Mouse (Mus musculus): Measurements from ENCODE around the gene Stx8. TPM values are rescaled to one million over a fixed set of nuclear protein-coding genes. Genes with fewer than 3 reads are reported as not detected.

The Stx8 gene
- polyA plus RNA-seq, 1 experiment from 2014 or later: 43.7 TPM

DNA sequence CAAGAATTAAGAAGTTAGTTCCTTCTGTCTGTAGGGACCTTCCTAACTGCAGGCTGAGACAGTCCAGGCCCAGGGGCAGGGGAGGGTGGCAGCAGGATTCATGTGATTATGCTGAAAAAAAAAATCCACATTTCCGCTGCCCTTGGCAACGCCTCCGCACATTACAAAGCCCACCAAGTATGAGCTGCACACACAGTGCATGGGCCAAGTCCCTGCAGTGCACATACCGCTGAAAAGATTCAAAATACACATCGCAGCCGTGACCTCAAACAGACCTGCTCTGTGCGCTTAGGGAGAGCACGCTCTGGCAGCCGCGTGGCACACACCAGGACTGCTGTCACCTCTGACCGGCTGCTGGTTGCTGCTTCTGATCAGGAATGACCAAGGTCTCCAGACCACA is 250.0 kb downstream of the Stx8 start:
- Histone ChIP-seq H3K9me3 (replicated peaks) (no peaks in the 10 kb centered on the region), H3K4me1 (peaks cover 99% of the 10 kb centered on the region), H3K4me3 (no peak overlapping the region), H3K27me3 (ENCODE audit: low read depth, poor library complexity, severe bottlenecking) (0 out of 2 replicates have a peak, but pooled peaks cover 18% of the 10 kb centered on the region), H3K27ac (peak overlapping the region; percentile 81), H3K36me3 (no peaks in the 10 kb centered on the region; the same call in 1 of the 2 replicates)
- no peak for DNase-seq (ENCODE audit: low spot score)
- 95% methylated on average over 11 of the region's 11 CpGs for WGBS

- Histone ChIP-seq H3K4me1 (peaks cover 76% of the 10 kb centered on the region), H3K27ac (peak overlapping the region; percentile 73), H3K4me3 (no peak overlapping the region), H3K9me3 (replicated peaks) (no peaks in the 10 kb centered on the region), H3K27me3 (ENCODE audit: low read depth, poor library complexity, severe bottlenecking) (peaks cover 13% of the 10 kb centered on the region; the same call in 1 of the 2 replicates), H3K36me3 (no peaks in the 10 kb centered on the region)
- WGBS: 26% methylated on average over 4 of the region's 4 CpGs
- peak; percentile 84 for DNase-seq (ENCODE audit: low spot score)
Measured at GRCm38 (mm10) chr11:68220733-68221132, 254.7 kb downstream of the Stx8 start.

DNA sequence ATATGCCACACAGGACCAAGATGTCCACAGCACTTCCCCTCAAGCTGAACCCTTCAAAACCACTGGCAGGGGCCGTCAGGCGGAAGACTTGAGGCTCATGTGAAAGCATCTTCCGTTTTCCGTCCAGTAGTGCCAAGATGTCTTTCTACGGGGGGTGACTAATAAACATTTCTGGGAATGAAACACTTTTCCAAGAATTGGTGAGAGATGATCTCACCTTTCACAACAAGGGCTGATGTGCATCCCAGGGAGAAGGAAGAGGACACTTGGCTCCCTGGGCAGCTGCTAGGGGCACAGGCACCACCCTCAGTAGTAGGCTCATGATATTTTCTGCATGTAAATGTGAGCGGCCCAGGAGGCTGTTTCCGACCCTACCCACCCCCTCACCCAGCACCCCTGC is 256.2 kb downstream of the Stx8 start:
- Histone ChIP-seq H3K9me3 (replicated peaks) (no peaks in the 10 kb centered on the region), H3K4me1 (peaks cover 73% of the 10 kb centered on the region), H3K27me3 (ENCODE audit: low read depth, poor library complexity, severe bottlenecking) (peaks cover 8% of the 10 kb centered on the region; the same call in 1 of the 2 replicates), H3K4me3 (no peak overlapping the region), H3K27ac (no peak overlapping the region), H3K36me3 (no peaks in the 10 kb centered on the region)
- no peak for DNase-seq (ENCODE audit: low spot score)
- WGBS: 92% methylated on average over 7 of the region's 7 CpGs

DNA sequence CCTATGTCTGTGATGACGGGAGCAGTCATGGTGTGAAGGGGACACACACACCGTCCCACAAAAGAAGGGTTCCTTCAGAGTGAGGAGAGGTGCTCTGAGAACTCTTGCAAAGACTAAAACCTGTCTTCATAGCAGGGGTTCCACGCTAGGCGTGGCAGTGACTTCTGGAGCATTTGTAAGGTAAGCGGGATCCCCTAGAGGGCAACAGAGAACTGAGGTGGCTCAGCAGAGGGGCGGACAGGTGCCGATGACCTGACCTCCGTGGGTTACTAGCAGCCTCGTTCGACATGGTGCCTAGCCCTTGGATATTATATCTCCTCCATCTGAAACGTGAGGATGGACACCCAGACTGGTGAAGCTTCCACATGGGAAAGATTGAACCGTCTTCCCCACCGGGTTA is 257.1 kb downstream of the Stx8 start:
- peaks cover 6% of the 10 kb centered on the region; the same call in 1 of the 2 replicates for H3K27me3 ChIP-seq (ENCODE audit: low read depth, poor library complexity, severe bottlenecking)
- WGBS: 59% methylated on average over 13 of the region's 13 CpGs
- H3K4me1 ChIP-seq: peaks cover 63% of the 10 kb centered on the region
- H3K4me3 ChIP-seq: no peak overlapping the region
- H3K36me3 ChIP-seq: no peaks in the 10 kb centered on the region
- no peaks in the 10 kb centered on the region for H3K9me3 ChIP-seq (replicated peaks)
- no peak for DNase-seq (ENCODE audit: low spot score)
- no peak overlapping the region for H3K27ac ChIP-seq

GRCm38 (mm10) chr11:68226654-68227057 is 260.7 kb downstream of the Stx8 start:
- H3K9me3 ChIP-seq (replicated peaks): no peaks in the 10 kb centered on the region
- H3K36me3 ChIP-seq: no peaks in the 10 kb centered on the region
- H3K4me3 ChIP-seq: no peak overlapping the region
- DNase-seq (ENCODE audit: low spot score): no peak
- H3K27me3 ChIP-seq (ENCODE audit: low read depth, poor library complexity, severe bottlenecking): peaks cover 6% of the 10 kb centered on the region; the same call in 1 of the 2 replicates
- WGBS: 74% methylated on average over 5 of the region's 5 CpGs
- H3K4me1 ChIP-seq: peaks cover 45% of the 10 kb centered on the region
- H3K27ac ChIP-seq: peak overlapping the region; percentile 10

DNA sequence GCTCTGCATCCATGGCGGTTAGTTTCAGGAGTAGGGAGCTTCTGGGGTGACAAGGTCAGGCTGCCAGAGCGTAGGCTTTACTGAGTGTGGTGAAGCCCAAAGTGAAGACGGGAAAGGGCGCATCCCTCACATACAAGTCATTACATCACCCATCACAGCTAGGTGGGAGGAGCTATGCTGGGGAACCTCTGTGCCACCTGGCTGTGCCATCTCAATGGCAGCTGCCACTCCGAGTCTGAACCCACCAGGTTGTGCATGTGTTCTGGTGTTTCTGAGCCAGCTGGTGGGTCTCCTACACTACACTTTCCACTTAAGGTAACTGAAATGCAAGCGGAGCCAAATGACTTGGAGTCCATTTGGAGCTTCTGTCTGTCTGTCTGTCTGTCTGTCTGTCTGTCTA is 261.8 kb downstream of the Stx8 start:
- Histone ChIP-seq H3K36me3 (no peaks in the 10 kb centered on the region), H3K4me1 (peaks cover 42% of the 10 kb centered on the region), H3K4me3 (no peak overlapping the region), H3K27ac (no peak overlapping the region), H3K9me3 (replicated peaks) (no peaks in the 10 kb centered on the region), H3K27me3 (ENCODE audit: low read depth, poor library complexity, severe bottlenecking) (peaks cover 6% of the 10 kb centered on the region; the same call in 1 of the 2 replicates)
- 90% methylated on average over 6 of the region's 6 CpGs for WGBS
- DNase-seq (ENCODE audit: low spot score): no peak

DNA sequence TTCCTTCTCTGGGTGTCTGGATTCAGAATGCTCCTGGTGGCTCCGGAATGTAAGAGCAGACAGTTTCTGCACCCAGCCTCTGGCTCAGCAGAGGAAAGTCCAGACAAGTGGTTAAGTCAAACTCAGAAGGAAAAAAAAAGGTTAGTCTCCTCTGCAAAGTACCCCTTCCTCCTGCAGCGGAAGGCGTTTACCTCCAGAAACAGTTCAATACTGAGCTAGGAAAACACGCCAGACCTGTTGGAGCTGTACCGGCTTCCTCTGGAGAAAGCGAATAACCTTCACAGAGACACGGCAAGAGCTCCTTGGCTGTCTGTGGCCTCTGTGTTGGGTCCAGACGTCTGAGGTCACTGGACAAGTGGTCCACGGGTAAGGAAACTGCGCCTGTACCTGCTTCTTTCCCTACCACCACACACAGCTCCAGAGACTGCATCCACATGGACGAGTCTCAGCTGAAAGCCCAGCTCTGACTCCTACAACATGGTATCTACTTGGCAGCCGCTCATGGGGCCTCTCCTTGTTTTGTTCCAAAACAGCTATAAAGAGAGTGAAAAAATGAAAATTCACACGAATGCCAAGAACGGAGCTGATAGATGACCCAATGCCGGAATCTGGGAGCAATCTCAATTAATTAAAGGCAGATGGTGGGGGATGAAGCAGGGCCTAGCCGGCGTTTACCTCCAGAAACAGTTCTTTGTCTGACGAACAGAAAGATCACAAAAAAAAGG is 263.1 kb downstream of the Stx8 start:
- DNase-seq (ENCODE audit: low spot score): peak; percentile 52
- Histone ChIP-seq H3K4me1 (peaks cover 36% of the 10 kb centered on the region), H3K4me3 (no peak overlapping the region), H3K36me3 (no peaks in the 10 kb centered on the region), H3K27me3 (ENCODE audit: low read depth, poor library complexity, severe bottlenecking) (peaks cover 11% of the 10 kb centered on the region), H3K9me3 (replicated peaks) (no peaks in the 10 kb centered on the region), H3K27ac (peak overlapping the region; percentile 84)
- 46% methylated on average over 18 of the region's 18 CpGs for WGBS

DNA sequence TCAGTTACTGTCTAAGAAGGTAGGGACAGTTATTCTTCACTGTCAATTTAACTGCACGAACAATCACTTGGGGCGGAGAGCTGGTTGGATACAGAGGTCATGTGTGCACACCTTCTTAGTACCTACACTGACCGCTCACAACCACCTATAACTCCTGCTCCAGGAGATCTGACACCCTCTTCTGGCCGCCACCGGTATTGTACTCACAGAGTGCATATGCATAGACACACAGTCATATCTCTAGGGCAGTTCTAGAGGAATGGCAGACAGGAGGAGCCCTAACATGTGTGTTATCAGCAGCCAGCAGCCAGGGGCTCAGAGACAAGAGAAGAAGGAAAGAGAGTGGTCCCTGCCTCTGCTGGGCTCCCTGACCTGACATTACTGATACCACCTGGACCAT is 265.6 kb downstream of the Stx8 start:
- no peak for DNase-seq (ENCODE audit: low spot score)
- no peaks in the 10 kb centered on the region for H3K36me3 ChIP-seq
- no peak overlapping the region for H3K27ac ChIP-seq
- peaks cover 29% of the 10 kb centered on the region for H3K4me1 ChIP-seq
- H3K9me3 ChIP-seq (replicated peaks): no peaks in the 10 kb centered on the region
- H3K27me3 ChIP-seq (ENCODE audit: low read depth, poor library complexity, severe bottlenecking): peaks cover 12% of the 10 kb centered on the region
- no peak overlapping the region for H3K4me3 ChIP-seq
- 97% methylated on average over 5 of the region's 5 CpGs for WGBS

GRCm38 (mm10) chr11:68233469-68233965 is 267.5 kb downstream of the Stx8 start:
- no peak overlapping the region for H3K4me3 ChIP-seq
- peaks cover 26% of the 10 kb centered on the region for H3K4me1 ChIP-seq
- peaks cover 31% of the 10 kb centered on the region for H3K27me3 ChIP-seq (ENCODE audit: low read depth, poor library complexity, severe bottlenecking)
- H3K36me3 ChIP-seq: no peaks in the 10 kb centered on the region
- 85% methylated on average over 9 of the region's 9 CpGs for WGBS
- no peak for DNase-seq (ENCODE audit: low spot score)
- H3K9me3 ChIP-seq (replicated peaks): no peaks in the 10 kb centered on the region
- peak overlapping the region; percentile 37 for H3K27ac ChIP-seq

- WGBS: 16% methylated on average over 5 of the region's 5 CpGs
- Histone ChIP-seq H3K9me3 (replicated peaks) (no peaks in the 10 kb centered on the region; the same call in 1 of the 2 replicates), H3K4me3 (no peak overlapping the region), H3K27ac (peak overlapping the region; percentile 10; the same call in 1 of the 2 replicates), H3K27me3 (ENCODE audit: low read depth, poor library complexity, severe bottlenecking) (peaks cover 48% of the 10 kb centered on the region), H3K36me3 (no peaks in the 10 kb centered on the region), H3K4me1 (peaks cover 23% of the 10 kb centered on the region)
- no peak for DNase-seq (ENCODE audit: low spot score)
Measured at GRCm38 (mm10) chr11:68239756-68240155, 273.8 kb downstream of the Stx8 start.

GRCm38 (mm10) chr11:68244254-68244991 is 278.4 kb downstream of the Stx8 start:
- peaks cover 45% of the 10 kb centered on the region for H3K27me3 ChIP-seq (ENCODE audit: low read depth, poor library complexity, severe bottlenecking)
- no peak overlapping the region for H3K4me3 ChIP-seq
- H3K4me1 ChIP-seq: peaks cover 10% of the 10 kb centered on the region
- WGBS: 86% methylated on average over 16 of the region's 16 CpGs
- no peak overlapping the region for H3K27ac ChIP-seq
- no peaks in the 10 kb centered on the region; the same call in 1 of the 2 replicates for H3K9me3 ChIP-seq (replicated peaks)
- DNase-seq (ENCODE audit: low spot score): no peak
- peaks cover 4% of the 10 kb centered on the region; the same call in 1 of the 2 replicates for H3K36me3 ChIP-seq

- Histone ChIP-seq H3K36me3 (peaks cover 4% of the 10 kb centered on the region; the same call in 1 of the 2 replicates), H3K27me3 (ENCODE audit: low read depth, poor library complexity, severe bottlenecking) (peaks cover 45% of the 10 kb centered on the region), H3K9me3 (replicated peaks) (no peaks in the 10 kb centered on the region; the same call in 1 of the 2 replicates), H3K4me1 (peaks cover 5% of the 10 kb centered on the region), H3K27ac (no peak overlapping the region), H3K4me3 (no peak overlapping the region)
- WGBS: 91% methylated on average over 5 of the region's 5 CpGs
- DNase-seq (ENCODE audit: low spot score): no peak
Measured at GRCm38 (mm10) chr11:68244992-68245261, 278.9 kb downstream of the Stx8 start.

GRCm38 (mm10) chr11:68247897-68248296 is 281.9 kb downstream of the Stx8 start:
- 55% methylated on average over 6 of the region's 6 CpGs for WGBS
- DNase-seq (ENCODE audit: low spot score): no peak
- H3K4me1 ChIP-seq: no peaks in the 10 kb centered on the region

More at GRCm38 (mm10) chr11:68247897-68248296, 281.9 kb downstream of the Stx8 start:
- no peaks in the 10 kb centered on the region; the same call in 1 of the 2 replicates for H3K9me3 ChIP-seq (replicated peaks)
- peaks cover 4% of the 10 kb centered on the region; the same call in 1 of the 2 replicates for H3K36me3 ChIP-seq
- H3K4me3 ChIP-seq: no peak overlapping the region
- H3K27me3 ChIP-seq (ENCODE audit: low read depth, poor library complexity, severe bottlenecking): peaks cover 33% of the 10 kb centered on the region; the same call in 1 of the 2 replicates
- no peak overlapping the region for H3K27ac ChIP-seq

Measured in limb, embryonic 10.5 days (tissue).